Mouse (Mus musculus) cerebellum, adult 18-20 months (tissue): Measurements from ENCODE around the gene Mob3a.

Source experiments
- DNase-seq, 2 experiments: peaks; one replicate each; pipeline ENCODE4 v3.0.0; 2021

The Mob3a gene

GRCm38 (mm10) chr10:80701721-80702535 lies at the start of gene Mob3a, which contains the start of gene Izumo4:
Gene Mob3a (minus strand): TSS chr10:80701977.
Gene Izumo4 (plus strand): TSS chr10:80702184.
- peak; percentile 98 to 100 for DNase-seq

- DNase-seq = peak; percentile 62 to 69
These were observed 49.5 kb upstream of the Mob3a start for GRCm38 (mm10) chr10:80751188-80751832.

- no peak for DNase-seq
These were observed 46.8 kb upstream of the Mob3a start for GRCm38 (mm10) chr10:80748609-80749008.

GRCm38 (mm10) chr10:80747410-80747809 lies 45.6 kb upstream of the Mob3a start:
- peak; percentile 86 to 90 for DNase-seq

GRCm38 (mm10) chr10:80744262-80744661 lies 42.5 kb upstream of the Mob3a start:
- peak in 1 of 2 experiments; percentile 31 for DNase-seq

- DNase-seq = peak; percentile 95 to 99
These were observed 40.6 kb upstream of the Mob3a start, which contains the start of gene Ap3d1 for GRCm38 (mm10) chr10:80742180-80742978. Gene Ap3d1 (minus strand): TSS chr10:80742264.

- peak in 1 of 2 experiments; percentile 22 for DNase-seq
These were observed 39.9 kb upstream of the Mob3a start for GRCm38 (mm10) chr10:80741634-80742179.

- DNase-seq = peak; percentile 32 to 52
These were observed 39.4 kb upstream of the Mob3a start for GRCm38 (mm10) chr10:80741146-80741545.

- no peak for DNase-seq
These were observed 36.9 kb upstream of the Mob3a start for GRCm38 (mm10) chr10:80738657-80739056.

- DNase-seq = peak; percentile 61 to 71
These were observed 35.0 kb upstream of the Mob3a start for GRCm38 (mm10) chr10:80736731-80737130.

- DNase-seq = peak; percentile 44 to 57
These were observed 30.9 kb upstream of the Mob3a start for GRCm38 (mm10) chr10:80732611-80733101.

GRCm38 (mm10) chr10:80727369-80728127 lies 25.8 kb upstream of the Mob3a start:
- DNase-seq = no peak

- no peak for DNase-seq
These were observed 15.5 kb upstream of the Mob3a start for GRCm38 (mm10) chr10:80717281-80717680.

GRCm38 (mm10) chr10:80710834-80711233 lies 9.1 kb upstream of the Mob3a start:
- DNase-seq = no peak

GRCm38 (mm10) chr10:80705479-80705878 lies 3.7 kb upstream of the Mob3a start:
- no peak for DNase-seq

- no peak for DNase-seq
These were observed 3.3 kb upstream of the Mob3a start for GRCm38 (mm10) chr10:80705033-80705432.

- DNase-seq = no peak
These were observed 2.6 kb upstream of the Mob3a start for GRCm38 (mm10) chr10:80704418-80704817.

- no peak for DNase-seq
These were observed 1.9 kb upstream of the Mob3a start for GRCm38 (mm10) chr10:80703643-80704042.

GRCm38 (mm10) chr10:80702536-80703390 lies 986 bp upstream of the Mob3a start:
- DNase-seq = peak; percentile 92 to 94

GRCm38 (mm10) chr10:80700732-80701131 lies 1.0 kb downstream of the Mob3a start:
- no peak for DNase-seq

GRCm38 (mm10) chr10:80700038-80700504 lies 1.7 kb downstream of the Mob3a start:
- no peak for DNase-seq
